Mouse (Mus musculus) thymus, adult 2 months (tissue): ENCODE results near the gene Ereg.

Experiments
- CTCF ChIP-seq: fragments of 200-500 bp; IDR thresholded peaks from 2 replicates; pipeline ENCODE4 v1.5.1; 2012; ENCODE audit warnings: mild to moderate bottlenecking, control low read depth, low read length, moderate library complexity, borderline replicate concordance; ENCODE audit not compliant: control insufficient read depth, poor library complexity, insufficient read depth; ENCODE audit errors: extremely low read depth
- POLR2A ChIP-seq: fragments of 200-500 bp; IDR thresholded peaks from 2 replicates; pipeline ENCODE4 v1.6.1; 2012; ENCODE audit warnings: mild to moderate bottlenecking, low read length, control low read depth, moderate library complexity; ENCODE audit not compliant: control insufficient read depth, poor library complexity, insufficient read depth; ENCODE audit errors: extremely low read depth

DNA sequence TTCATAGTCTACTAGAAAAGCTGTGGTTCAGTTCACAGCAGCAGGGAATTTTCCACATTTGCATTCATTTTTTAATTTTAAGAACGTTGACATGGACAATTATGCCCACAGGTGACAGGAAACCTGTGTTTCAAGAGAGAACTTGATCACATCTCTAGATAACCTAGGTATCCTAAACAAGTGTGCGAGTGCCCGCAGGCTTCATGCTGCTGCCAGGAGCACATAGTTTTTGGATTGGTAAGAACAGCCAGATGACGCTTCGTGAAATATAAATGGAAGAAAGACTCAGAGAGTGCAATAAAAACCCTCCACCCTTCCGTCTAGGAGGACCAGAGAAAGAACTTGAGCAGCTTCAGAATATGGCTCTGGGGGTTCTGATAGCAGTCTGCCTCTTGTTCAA is 47.3 kb upstream of the Ereg start, which contains the start of gene Epgn:
- TF ChIP-seq CTCF (no peak), POLR2A (no peak)
